Mouse (Mus musculus) hindbrain, embryonic 14.5 days (tissue): ENCODE results near the gene Gpr150. TPM values are rescaled to one million over a fixed set of nuclear protein-coding genes. Genes with fewer than 3 reads are reported as not detected.

Source experiments
- ATAC-seq: fragments of 200-750 bp; cut with Nextera tagmentation; 2 replicates; pipeline ENCODE4 v1.8.0; 2017; ENCODE audit warnings: moderate number of reproducible peaks, mild to moderate bottlenecking, moderate TSS enrichment, moderate library complexity; ENCODE audit not compliant: low FRiP score
- DNase-seq: peaks from one replicate; pipeline ENCODE4 v3.0.0-alpha.2; 2015; ENCODE audit warnings: low spot score
- H3K27ac ChIP-seq: fragments of 300-500 bp; sonication (generic); 2 replicates; pipeline ENCODE4 v1.5.1; 2014; ENCODE audit warnings: mild to moderate bottlenecking, moderate library complexity
- H3K27me3 ChIP-seq: fragments of 300-500 bp; sonication (generic); 2 replicates; pipeline ENCODE4 v1.6.1; 2014; ENCODE audit warnings: mild to moderate bottlenecking, low read length, mixed read lengths; ENCODE audit not compliant: control insufficient read depth, insufficient read depth
- H3K36me3 ChIP-seq: fragments of 300-500 bp; sonication (generic); replicated peaks from 2 replicates; pipeline ENCODE4 v1.6.1; 2014; ENCODE audit not compliant: control insufficient read depth, insufficient read depth
- H3K4me1 ChIP-seq: fragments of 300-500 bp; sonication (generic); replicated peaks from 2 replicates; pipeline ENCODE4 v1.6.1; 2014; ENCODE audit warnings: antibody characterized with exemption, low read length, mixed read lengths; ENCODE audit not compliant: control insufficient read depth, insufficient read depth
- H3K4me2 ChIP-seq: fragments of 300-500 bp; sonication (generic); replicated peaks from 2 replicates; pipeline ENCODE4 v1.6.1; 2014; ENCODE audit warnings: mild to moderate bottlenecking, moderate library complexity
- H3K4me3 ChIP-seq: fragments of 300-500 bp; sonication (generic); replicated peaks from 2 replicates; pipeline ENCODE4 v1.5.1; 2014; ENCODE audit warnings: mild to moderate bottlenecking, low read length
- H3K9ac ChIP-seq: fragments of 300-500 bp; sonication (generic); 2 replicates; pipeline ENCODE4 v1.6.1; 2014
- H3K9me3 ChIP-seq: fragments of 300-500 bp; sonication (generic); 2 replicates; pipeline ENCODE4 v1.6.1; 2016; ENCODE audit warnings: low read length; ENCODE audit not compliant: control insufficient read depth
- WGBS: fragments of 180-500 bp; shearing (Covaris S2); extraction: QIAGEN DNeasy Blood & Tissue Kit; methylation state at CpG from one replicate; pipeline ENCODE4 v1.1.7; 2014; 5-methylcytosine and 5-hydroxymethylcytosine counted together
- polyA plus RNA-seq: library from polyadenylated mRNA; unstranded; fragments of >200 nt; fragmentation: Nextera tagmentation; extraction: Ambion mirVana; gene quantifications from 2 replicates; pipeline ENCODE4 v1.2.1, GENCODE M21; 2014

Gpr150 gene
- polyA plus RNA-seq, 1 experiment from 2014 or later: 2.9 TPM

GRCm38 (mm10) chr13:76059591-76059990 is 2.8 kb upstream of the Gpr150 start:
- Histone ChIP-seq H3K4me2 (no peak overlapping the region), H3K4me3 (no peak overlapping the region), H3K9me3 (no peaks in the 10 kb centered on the region), H3K27me3 (peaks cover 11% of the 10 kb centered on the region; the same call in 1 of the 2 replicates), H3K9ac (no peak overlapping the region), H3K36me3 (0 out of 2 replicates have a peak, but pooled peaks cover 3% of the 10 kb centered on the region), H3K4me1 (no peaks in the 10 kb centered on the region), H3K27ac (no peak overlapping the region)
- ATAC-seq: no peak
- WGBS: 90% methylated on average over 4 of the region's 4 CpGs
- no peak for DNase-seq

DNA sequence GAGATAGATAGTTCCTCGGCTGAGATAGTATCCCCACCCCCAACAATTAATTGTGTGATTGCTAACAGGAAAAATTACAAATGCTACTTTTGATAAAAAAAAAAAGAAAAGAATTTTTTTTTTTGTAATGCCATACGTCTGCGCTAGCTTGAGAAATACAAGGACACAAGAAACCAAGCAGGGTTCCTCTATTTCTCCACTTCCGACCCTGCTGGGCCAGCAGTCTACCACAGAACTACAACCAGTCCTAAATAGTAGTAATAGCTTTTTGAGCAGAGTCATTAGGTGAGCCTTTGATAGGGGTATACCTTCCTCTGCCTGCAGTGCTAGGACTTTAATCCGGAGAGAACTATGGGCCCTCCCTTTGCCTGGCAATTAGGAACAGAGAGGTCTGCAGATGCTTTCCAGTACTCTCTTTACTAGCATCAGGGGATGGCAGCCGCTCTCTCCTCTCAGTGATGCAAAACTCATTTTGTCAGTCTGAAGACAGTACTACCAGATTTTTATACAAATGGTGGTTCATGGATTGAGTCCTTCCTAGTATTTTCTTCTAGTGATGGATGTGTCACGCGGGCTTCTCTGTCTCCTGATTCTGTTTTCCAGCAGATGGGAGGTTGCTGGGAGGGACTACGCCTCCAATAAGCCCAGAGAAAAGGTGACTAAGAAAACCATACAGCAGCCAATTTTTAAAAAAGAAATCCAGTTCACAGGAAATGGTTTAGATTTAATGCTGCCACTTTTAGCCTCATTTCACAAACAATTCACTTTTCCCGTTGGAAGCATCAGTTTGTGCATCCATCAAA is 672 bp upstream of the Gpr150 start:
- Histone ChIP-seq H3K36me3 (no peaks in the 10 kb centered on the region), H3K27ac (no peak overlapping the region), H3K4me3 (no peak overlapping the region), H3K4me1 (no peaks in the 10 kb centered on the region), H3K9ac (no peak overlapping the region), H3K4me2 (peak overlapping the region; percentile 98; the same call in 1 of the 2 replicates), H3K27me3 (peaks cover 29% of the 10 kb centered on the region), H3K9me3 (no peaks in the 10 kb centered on the region)
- no peak for DNase-seq
- ATAC-seq: no peak
- WGBS: 73% methylated on average over 10 of the region's 10 CpGs

- Histone ChIP-seq H3K9me3 (no peaks in the 10 kb centered on the region), H3K36me3 (no peaks in the 10 kb centered on the region), H3K4me1 (no peaks in the 10 kb centered on the region), H3K9ac (peak overlapping the region; percentile 61), H3K4me2 (peak overlapping the region; percentile 98), H3K27ac (0 out of 2 replicates have a peak overlapping the region, but pooled peaks have one; percentile 3), H3K4me3 (peak overlapping the region; percentile 53), H3K27me3 (peaks cover 29% of the 10 kb centered on the region)
- under 1% methylated on average over 34 of the region's 34 CpGs for WGBS
- ATAC-seq (peak; percentile 91), DNase-seq (peak; percentile 66)
Observed at GRCm38 (mm10) chr13:76056261-76056724, 503 bp downstream of the Gpr150 start.

GRCm38 (mm10) chr13:76055391-76056232 is 1.2 kb downstream of the Gpr150 start:
- Histone ChIP-seq H3K27me3 (peaks cover 29% of the 10 kb centered on the region), H3K4me2 (peak overlapping the region; percentile 98), H3K36me3 (no peaks in the 10 kb centered on the region), H3K4me1 (no peaks in the 10 kb centered on the region), H3K4me3 (peak overlapping the region; percentile 53), H3K27ac (0 out of 2 replicates have a peak overlapping the region, but pooled peaks have one; percentile 3), H3K9me3 (no peaks in the 10 kb centered on the region), H3K9ac (peak overlapping the region; percentile 61)
- WGBS: under 1% methylated on average over 54 of the region's 59 CpGs
- peak; percentile 28 for DNase-seq
- peak; percentile 74 for ATAC-seq

- H3K4me3 ChIP-seq: no peak overlapping the region
Observed at GRCm38 (mm10) chr13:76044971-76045370, 11.8 kb downstream of the Gpr150 start.

GRCm38 (mm10) chr13:76042455-76042854 is 14.3 kb downstream of the Gpr150 start:
- no peak overlapping the region for H3K4me2 ChIP-seq
- H3K9me3 ChIP-seq: no peaks in the 10 kb centered on the region; the same call in 1 of the 2 replicates
- H3K4me3 ChIP-seq: no peak overlapping the region
- no peaks in the 10 kb centered on the region for H3K36me3 ChIP-seq
- no peaks in the 10 kb centered on the region for H3K4me1 ChIP-seq
- no peak overlapping the region for H3K9ac ChIP-seq
- H3K27me3 ChIP-seq: no peaks in the 10 kb centered on the region
- DNase-seq (no peak), ATAC-seq (no peak)
- no peak overlapping the region for H3K27ac ChIP-seq
- WGBS: 57% methylated on average over 1 of the region's 1 CpGs

More at GRCm38 (mm10) chr13:76044971-76045370, 11.8 kb downstream of the Gpr150 start:
- H3K9ac ChIP-seq: no peak overlapping the region
- no peaks in the 10 kb centered on the region; the same call in 1 of the 2 replicates for H3K9me3 ChIP-seq
- ATAC-seq (no peak), DNase-seq (no peak)
- H3K36me3 ChIP-seq: no peaks in the 10 kb centered on the region
- no peaks in the 10 kb centered on the region for H3K4me1 ChIP-seq
- no peak overlapping the region for H3K4me2 ChIP-seq
- H3K27me3 ChIP-seq: no peaks in the 10 kb centered on the region
- H3K27ac ChIP-seq: no peak overlapping the region

GRCm38 (mm10) chr13:76024588-76024987 is 32.2 kb downstream of the Gpr150 start:
- Histone ChIP-seq H3K27me3 (no peaks in the 10 kb centered on the region), H3K4me3 (no peak overlapping the region), H3K4me1 (no peaks in the 10 kb centered on the region), H3K9me3 (no peaks in the 10 kb centered on the region), H3K27ac (no peak overlapping the region), H3K36me3 (no peaks in the 10 kb centered on the region), H3K4me2 (no peak overlapping the region), H3K9ac (no peak overlapping the region)
- WGBS: 83% methylated on average over 3 of the region's 3 CpGs
- DNase-seq (no peak), ATAC-seq (no peak)

DNA sequence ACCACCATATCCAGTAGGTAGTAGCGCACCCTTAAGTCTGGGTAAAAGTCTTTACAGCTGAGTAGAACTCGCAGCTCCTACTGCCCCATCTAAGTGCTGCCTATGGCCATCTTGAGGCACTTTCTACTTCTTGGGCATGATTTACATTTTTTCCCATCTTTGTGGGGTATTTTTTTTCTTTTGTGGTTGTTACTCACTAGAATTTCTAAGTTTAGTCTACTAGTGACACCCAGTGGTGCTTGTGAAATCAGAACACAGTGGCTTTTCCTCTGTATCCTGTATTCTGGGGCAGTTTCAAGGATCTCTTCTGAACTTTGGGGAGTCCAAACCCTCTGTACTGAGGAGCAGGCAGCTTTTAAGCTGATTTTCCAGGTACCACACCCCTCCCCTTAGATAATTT is 35.0 kb downstream of the Gpr150 start:
- no peaks in the 10 kb centered on the region for H3K27me3 ChIP-seq
- 95% methylated on average over 2 of the region's 2 CpGs for WGBS
- H3K27ac ChIP-seq: no peak overlapping the region
- no peaks in the 10 kb centered on the region for H3K36me3 ChIP-seq
- H3K4me1 ChIP-seq: peaks cover 12% of the 10 kb centered on the region
- H3K9ac ChIP-seq: no peak overlapping the region
- H3K4me3 ChIP-seq: no peak overlapping the region
- H3K4me2 ChIP-seq: no peak overlapping the region
- H3K9me3 ChIP-seq: no peaks in the 10 kb centered on the region
- DNase-seq: no peak
- no peak for ATAC-seq

GRCm38 (mm10) chr13:76018844-76019400 is 37.9 kb downstream of the Gpr150 start:
- H3K9ac ChIP-seq: peak overlapping the region; percentile 53
- 44% methylated on average over 5 of the region's 5 CpGs for WGBS
- no peaks in the 10 kb centered on the region for H3K36me3 ChIP-seq
- peaks cover 12% of the 10 kb centered on the region for H3K4me1 ChIP-seq
- peak overlapping the region; percentile 73 for H3K4me2 ChIP-seq
- DNase-seq: peak; percentile 27
- peak; percentile 62 for ATAC-seq
- H3K27ac ChIP-seq: peak overlapping the region; percentile 34; the same call in 1 of the 2 replicates
- no peaks in the 10 kb centered on the region for H3K27me3 ChIP-seq
- no peaks in the 10 kb centered on the region for H3K9me3 ChIP-seq
- peak overlapping the region; percentile 75 for H3K4me3 ChIP-seq
